Mouse (Mus musculus): ENCODE measurements at regions not wholly inside any gene's neighbourhood (a gene's known extent, or its start where the extent isn't known, plus 50 kb on each side); places are given as distances from the start of the nearest gene placed in this dataset.

DNA sequence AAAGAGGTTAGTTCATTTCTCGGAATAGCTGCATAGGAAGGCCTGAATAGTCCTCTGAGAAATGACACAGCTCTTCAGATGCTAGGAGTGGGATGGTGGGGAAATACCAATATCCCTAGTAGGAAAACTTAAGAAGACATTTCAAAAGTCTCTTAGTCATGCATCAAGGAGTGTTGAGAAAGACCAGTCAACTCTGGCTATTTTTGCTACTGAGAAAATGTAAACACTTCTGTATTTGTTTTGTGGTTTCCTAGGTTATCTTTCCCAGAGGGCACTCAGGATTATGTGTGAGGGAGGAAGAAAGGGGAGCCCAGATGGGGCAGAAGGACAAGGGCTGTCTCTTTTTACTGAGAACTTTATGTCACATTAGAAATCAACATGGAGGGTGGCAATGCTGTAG, 367.8 kb upstream of the Thbs1 start:
- no peak for DNase-seq

DNA sequence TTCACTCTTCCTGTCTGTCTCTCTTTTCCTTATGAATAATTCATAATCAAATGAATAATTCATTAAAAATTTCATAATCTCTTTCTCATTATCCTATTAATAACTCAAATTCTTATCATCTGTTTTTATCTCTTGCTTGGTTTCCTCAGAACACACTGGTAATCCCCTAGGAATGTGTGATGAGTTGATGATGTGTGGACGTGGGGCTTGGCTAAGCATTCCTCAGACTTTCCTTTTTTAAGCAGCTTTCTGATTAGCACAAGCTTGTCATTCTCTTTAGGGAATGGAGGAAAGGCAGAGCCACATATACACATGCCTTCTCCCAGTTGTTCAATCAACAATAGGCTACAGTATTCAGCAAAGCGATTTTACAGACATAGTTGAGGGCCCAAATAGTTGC, 365.9 kb upstream of the Thbs1 start:
- no peak for DNase-seq

DNA sequence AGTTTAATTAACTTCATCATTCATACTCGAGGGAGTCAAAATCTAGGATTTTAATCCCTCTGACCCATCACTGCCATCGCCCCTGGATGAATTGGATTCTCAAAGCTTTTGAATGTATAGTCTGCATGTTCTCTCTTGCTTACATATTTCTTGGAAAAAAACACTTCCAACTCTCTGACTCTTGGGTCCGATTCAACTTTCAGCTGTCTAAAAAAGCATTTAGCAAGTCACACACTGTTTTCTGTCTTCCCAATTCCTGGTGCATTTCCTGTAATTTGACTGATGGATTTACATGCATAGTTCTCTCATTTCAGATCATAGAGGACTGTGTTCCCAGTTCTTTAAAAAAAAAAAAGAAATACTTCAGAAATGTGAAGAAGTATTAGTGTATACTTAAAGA, 364.5 kb upstream of the Thbs1 start:
- no peak for DNase-seq

DNA sequence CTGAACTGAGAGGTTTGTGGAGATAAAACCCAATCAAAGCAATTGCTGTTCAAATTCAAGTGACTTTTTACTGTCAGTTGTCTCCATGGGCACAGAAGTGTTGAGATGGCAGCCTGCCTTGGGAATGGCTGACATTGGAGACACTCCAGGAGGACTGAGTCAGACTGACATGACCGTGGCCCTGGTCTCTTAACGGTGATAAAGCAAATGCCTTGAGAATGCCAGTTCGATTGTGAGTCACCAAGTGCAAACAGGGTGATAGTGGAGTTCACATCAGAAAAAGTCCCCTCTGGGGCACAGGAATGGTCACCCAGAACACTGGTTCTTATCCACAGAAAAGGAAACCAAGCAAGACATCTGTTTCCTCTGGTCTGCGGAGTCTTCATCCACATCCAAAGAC, 362.8 kb upstream of the Thbs1 start:
- no peak for DNase-seq

DNA sequence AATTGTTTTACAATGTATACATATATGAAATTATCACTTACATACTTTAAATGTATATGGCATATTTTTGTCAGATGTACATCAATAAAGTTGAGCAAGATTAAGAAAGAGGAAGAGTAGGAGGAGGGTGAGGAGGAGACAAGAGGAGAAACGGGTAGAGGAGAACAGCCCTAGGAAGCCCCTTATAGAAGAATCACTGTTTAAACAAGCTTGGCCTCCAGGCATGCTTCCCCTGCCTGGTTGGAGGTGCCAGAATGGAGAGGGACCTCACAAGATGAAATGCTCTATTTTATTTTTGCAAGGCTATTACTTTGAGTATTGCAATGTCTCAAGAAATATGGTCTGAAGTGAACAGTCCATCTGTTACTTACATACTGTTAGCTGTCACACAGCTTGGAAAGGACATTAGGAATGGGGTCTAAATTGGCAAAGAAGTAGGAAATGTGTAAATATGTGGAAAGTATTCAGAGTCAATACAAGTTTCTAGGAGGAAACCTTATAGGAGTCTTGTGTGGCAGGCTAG, 352.1 kb upstream of the Thbs1 start:
- no peak for DNase-seq

DNA sequence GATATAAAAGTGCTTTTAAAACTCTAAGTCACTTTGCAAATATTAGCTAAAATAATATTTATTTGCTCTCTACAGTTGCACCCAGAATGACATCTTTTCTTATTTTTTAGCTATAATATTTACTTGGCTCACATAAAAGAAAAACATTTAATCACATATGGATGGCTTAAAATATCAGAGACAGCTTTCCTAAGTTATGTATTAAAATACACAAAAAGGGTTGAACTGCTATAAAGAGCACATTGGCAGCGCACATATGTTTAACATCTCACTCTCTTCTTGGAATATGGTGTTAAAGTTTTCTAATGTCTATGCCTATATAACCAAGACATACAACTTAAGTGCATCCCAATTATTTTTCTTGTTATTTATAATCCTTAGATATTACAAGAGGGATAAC, 348.0 kb upstream of the Thbs1 start:
- no peak for DNase-seq

DNA sequence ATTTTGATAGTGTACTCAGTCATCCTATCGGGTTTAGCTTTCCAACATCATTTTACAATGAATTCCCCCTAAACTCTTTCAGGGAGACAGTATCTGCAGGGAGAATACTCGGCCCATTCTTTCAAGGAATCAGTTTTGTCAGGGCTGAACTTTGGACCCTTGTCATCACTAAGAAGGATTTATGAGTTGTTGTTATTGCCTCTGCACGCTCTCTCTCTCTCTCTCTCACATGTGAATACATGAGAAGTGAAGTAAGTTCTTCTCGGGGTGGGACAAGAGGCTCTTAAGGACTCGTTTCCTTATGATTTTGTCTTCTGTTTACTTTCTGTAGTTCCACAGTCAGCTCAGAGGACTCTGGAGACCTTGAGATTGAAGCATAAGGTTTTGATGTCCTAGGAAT, 346.1 kb upstream of the Thbs1 start:
- no peak for DNase-seq

DNA sequence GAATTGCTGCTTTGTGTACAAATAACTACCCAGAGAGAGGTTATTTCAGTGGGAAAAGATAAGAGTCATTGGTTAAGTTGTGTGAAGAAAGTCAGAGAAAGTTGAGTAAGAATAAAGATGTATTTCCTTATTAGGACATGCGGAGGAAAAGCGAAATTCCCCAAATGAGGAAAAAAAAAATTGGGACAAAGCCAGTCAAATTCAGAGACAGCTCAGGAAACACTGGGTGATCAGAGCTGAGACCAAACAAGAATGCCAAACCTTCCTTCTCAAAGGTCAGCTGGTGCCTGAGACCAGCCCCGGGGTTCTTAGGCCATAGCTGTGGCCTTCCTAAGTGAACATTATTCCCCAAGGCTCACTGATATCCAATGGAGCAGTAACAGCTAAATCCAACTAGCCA, 345.2 kb upstream of the Thbs1 start:
- DNase-seq = no peak

DNA sequence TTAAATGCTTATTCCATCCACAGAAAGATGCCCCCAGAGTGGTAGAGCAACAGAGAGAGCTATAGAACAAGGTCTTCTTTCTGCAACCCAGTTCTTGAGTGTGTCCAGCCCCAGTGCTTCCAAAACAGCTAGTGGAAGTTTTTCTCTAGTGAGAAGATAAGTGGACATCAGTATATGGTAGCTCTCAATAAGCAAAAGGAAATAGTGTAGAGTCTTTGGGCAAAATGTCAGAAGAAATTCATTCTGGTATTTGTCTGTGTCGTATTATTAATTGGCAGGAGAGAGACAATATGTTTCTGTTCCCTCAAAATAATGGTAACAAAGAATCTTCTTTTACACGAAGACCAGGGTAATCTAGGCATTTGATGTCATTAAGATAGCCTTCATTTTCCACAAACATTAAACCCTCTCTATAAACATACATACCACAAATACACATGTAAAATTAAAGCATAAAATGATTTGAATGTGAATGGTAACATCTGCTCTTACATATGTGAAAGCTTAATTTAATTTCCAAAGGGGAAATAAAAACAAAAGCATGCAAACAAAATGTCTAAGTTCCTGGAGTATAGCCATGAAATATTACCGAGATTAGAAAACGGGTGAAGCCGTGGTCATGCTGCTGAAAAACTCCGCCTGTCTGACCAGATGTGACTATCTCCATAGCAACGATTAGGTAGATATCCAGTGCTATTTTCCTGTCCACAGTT, 342.1 kb upstream of the Thbs1 start:
- no peak for DNase-seq

DNA sequence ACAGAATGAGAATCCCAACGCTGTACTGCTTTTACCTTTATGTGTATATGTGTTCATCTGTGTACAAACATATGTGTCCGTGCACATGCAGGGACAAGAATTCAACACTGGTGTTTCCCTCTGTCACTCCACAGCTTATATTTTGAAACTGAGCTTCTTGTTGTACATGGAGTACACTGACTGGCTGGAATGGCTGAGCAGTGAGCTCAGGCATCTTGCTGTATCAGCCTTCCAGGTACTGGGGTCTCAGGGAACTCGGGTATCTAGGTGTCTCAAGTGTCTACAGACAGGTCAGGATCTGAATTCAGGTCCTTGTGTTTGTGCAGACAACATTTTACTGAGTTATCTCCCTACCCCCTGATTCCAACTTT, 341.6 kb upstream of the Thbs1 start:
- DNase-seq = no peak

DNA sequence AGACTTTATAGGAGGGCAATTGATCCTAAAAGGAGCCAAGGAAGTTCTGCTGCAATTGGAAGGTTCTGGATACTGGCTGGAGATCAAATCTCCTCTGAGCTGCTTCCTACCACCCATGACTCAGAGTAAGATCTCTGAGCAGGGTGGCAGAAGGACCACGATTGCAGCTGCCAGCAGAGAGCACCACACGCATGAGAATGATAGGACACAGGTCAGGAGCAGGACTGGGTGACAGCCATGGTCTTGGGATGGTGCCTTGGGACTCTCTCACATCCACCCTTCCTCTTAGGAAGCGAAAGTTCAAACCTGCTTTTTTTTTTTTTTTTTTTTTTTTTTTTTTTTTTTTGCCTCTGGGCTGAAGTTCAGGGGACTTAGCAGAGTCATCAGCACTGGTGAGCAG, 331.4 kb upstream of the Thbs1 start:
- DNase-seq = no peak

DNA sequence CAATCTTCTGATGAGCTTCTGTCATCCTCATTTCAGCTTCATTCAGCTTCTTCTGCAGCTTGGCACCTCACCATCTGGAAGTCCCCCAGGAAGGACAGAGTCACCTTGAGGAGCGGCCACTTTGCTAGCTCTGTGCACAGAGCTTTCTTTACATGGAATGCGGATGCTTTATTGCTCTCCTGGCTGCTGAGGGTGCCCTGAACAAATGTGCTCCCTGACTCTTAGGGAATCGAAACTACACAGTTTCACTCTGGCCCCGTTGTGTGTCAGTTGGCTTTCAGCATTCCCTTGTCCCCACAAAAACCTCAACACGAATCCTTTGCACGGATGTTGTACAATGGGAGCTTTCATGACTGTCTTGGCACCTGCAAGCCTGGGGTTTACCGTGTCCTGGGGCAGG, 330.9 kb upstream of the Thbs1 start:
- DNase-seq = no peak

DNA sequence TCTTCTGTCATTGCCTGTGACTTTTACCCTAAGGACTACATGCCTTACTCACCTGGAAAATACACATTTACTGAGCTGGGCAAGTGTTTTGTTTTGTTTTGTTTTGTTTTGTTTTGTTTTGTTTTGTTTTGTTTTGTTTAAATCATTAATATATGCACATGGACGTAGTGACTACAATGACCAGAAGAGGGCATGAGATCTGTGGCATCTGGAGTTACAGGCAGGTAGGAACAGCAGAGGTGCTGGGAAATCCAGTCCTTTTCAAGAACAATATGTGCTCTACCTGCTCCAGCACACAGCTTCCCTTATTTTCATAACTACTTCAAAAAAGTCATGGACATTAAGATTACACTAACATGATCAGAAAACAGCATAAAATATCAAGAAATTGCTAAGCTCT, 324.4 kb upstream of the Thbs1 start:
- DNase-seq = no peak

DNA sequence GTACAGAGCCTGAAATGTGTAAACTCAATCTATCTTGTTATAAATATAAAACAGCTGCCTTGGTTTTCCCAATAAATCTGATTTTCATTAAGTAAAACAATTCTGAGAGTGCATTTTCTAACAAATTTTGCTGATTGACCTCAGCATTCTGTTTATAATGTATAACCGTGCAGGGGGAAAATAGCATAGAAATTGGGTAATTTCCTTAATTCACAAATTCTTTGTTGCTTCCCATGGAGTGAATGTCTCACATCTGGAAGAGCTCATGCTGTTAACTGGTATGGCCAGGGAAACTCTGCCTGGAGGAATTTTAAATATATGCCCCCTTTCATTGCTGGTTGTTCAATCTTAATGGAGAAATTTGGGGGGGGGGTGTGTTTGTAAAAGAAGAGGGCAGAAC, 317.4 kb upstream of the Thbs1 start:
- DNase-seq = no peak

DNA sequence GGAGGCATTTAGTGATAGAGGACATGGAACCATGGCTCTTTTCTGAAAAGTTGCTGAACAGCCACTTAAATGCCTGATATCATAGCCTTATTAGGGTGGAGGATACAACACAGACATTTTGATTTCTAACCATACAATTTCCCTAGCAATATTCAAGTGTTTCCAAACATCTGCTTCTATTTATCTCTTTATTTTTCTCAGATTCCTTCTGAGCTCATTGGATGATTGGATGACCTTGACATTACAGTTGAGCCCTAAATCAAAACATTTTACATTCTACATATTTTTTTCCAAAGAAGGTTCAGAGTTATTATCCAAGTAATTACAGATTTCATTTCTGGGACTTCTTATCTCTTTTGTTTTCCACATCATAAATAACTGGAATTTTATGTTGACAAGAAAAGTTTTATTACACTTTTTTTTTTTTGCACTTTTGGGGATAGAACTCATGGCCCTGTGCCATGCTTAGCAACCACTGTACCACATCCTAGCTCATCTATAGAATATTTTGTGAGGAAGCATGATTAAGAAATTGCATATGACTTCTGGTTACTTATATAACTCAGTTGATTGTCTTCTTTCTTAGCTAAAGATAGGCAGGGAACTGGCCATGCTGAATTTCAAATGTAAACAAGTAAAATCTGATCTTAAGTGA, 309.6 kb upstream of the Thbs1 start:
- no peak for DNase-seq

DNA sequence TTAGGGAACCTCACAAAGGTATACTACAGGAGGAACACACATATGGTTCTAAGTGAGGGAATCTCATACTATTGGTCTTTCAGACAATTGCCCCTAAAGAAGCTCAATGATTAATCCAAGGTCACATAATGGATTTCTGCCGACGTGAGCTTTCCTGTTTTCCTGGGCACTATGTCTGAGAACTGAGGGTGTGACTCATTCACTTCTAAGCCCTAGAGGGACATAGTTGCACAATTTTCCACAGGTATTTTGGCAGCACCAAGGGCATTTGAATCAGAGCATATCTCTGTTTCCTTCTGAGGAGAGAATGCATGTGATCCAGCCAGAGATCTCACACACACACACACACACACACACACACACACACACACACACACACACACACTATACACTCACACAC, 309.0 kb upstream of the Thbs1 start:
- DNase-seq = no peak

DNA sequence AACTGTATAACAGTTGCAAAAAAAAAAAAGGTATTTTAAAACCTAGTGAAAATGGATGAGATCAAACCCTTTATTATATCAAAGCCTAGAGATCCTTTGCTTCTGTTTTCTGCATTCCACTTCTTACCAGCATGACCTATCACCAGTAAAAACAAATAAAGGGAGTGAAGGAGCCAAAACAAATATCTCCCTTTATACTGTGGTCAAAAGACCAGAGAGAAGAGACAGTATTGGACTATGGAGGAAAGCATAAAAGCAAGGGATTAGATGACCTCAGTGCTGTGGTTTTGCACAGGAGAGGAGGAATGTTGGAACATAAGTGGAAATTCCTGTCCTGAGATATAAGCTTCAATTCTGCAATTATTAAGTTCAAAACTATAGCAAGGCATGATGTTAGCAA, 307.0 kb upstream of the Thbs1 start:
- no peak for DNase-seq

DNA sequence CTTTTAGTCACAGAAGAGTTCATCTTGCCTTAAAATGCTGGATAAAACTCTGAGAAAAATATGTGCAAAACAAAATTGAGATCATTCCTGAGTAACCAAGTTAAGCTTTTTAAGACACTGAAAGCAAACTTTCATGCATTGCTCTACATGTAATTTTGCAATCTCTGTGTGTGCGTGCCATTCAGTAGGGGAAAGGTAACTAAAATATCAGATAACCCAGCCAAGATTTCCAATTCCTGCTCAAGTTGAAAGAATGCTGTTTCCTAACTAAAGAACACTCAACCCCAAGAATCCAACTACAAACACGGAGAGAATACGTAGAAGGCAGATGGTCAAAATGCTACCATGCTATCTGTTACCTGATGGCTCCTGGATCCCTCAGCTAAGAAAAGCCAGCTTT, 304.6 kb upstream of the Thbs1 start:
- DNase-seq = no peak

DNA sequence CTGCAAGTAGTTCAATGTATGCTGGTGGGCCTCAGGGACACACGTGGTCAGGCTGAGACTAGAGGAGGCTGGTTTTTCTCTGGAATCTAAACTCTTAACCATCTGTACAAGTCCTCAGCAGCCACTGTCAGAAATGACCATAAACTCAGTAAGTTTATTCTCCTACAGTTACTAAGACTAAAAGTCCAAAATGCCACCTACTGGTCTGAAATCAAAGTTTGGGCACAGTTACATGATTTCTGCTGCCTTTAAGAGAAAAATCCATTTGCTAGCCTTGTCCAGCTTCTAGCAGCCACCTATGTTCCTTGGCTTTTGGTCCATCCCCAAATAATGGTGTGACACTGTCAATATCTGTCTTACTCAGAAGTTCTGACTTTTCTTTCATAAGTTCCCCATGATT, 300.2 kb upstream of the Thbs1 start:
- no peak for DNase-seq

DNA sequence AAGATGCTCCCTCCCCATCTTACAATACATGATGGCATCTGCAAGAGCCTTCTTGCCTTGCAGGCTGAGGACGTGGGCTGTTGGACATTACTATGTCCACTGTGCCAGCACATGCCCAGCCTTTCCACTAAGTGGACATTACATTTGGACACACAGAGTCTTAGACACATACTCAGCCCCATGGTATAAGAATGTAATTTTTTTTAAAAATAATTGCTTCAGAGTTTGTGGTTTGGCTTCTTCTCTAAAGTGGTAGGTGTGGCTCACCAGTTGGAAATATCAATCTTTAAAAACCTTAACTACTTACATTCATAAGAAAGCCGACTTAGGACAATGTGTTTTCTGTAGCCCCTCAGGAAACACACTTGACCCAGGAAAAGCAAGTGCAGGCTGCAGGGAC, 299.7 kb upstream of the Thbs1 start:
- DNase-seq = no peak

DNA sequence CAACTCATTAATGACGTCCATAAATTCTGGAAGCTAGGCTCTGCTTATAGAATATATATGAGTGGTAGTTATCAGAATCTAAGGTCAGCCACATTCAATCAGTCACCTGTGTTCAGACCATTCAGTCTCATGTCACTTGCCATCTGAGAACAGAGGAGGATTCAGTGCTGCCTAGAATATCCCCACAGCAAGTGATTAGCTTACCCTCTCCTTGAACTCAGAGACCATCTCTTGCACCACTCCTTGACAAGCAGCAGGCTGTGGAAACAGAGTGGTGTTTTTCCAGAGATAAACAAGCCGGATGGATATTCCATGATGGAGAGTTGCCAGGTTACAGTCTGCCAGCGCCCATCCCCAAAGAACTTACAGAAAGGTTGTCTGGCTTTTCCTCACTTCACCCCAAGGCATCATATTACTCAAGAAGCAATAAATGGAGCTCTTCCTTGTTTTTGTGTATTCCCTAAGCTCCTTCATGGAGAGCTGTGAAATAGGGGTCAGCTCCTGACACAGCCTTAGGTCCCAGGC, 291.9 kb upstream of the Thbs1 start:
- no peak for DNase-seq

DNA sequence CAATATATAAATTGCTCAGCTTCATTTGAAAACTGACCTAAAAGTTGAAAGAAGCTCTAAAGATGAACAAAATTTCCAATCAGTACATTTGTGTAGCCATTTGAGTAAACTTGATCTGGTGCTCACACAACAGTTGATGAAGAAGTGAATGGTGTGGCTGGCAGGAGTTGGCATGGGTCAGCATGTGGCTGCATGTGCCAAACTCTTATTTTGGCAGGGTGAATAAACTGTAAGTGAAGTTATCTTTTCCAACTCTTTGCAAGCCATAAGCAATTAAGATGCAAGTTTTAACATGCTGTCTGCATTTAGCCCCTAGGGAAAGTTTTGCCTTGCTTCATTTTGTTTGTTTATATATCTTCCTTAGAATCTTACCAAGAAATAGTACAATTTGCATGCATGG, 291.0 kb upstream of the Thbs1 start:
- no peak for DNase-seq

DNA sequence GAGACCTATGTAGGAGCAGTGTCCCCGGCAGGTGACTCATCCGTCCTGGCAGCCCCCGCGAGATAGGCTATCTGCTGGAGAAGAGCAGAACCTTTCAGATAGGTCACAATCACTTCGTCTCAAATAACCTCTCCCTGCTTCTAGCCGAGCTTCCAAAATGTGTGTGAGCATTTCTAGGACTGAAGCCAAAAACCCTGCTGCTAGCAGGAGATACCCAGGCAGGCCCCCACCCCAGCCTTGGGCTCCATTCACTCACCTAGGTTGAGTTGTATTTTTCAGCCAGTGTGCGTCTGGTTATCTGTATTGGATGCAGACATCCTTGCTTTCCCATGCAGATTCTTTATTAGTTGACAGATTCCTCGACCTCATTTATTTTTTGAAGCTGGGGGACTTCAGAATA, 286.6 kb upstream of the Thbs1 start:
- no peak for DNase-seq

DNA sequence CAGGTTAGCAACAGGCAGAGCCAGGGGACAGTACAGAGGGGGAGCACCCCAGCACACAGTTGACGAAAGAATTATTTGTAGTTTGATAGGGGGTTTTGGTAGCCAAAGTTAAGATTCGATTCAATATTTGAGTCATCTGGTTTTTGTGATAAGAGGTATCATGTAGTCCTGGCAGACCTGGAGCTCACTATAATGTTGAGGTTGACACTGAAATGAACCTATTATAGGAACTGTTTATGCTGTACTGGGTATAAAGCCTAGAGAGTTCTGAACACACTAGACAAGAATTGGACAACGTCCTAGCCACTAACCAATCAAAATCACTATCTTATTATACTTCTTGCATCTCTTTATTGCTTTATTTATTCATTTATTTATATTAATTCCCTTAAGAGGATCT, 284.4 kb upstream of the Thbs1 start:
- no peak for DNase-seq

DNA sequence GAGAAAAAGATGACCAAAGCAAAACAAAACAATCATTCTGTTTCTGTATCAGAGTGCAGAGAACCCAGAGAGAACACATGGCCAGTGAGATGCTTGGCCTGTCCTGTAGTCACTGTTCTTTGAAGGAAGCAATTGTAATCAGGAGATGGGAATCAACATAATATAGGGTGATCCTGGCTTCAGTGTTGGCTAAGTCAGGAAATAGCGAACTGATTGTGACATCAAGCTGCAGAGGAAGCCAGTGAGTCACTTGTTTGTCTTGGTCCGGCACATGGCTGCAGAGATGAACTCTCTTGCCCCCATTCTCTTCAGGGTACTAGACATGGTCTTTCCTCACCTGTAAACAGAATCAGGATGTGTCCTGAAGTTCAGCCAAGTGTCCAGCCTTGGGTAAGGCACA, 273.3 kb upstream of the Thbs1 start:
- no peak for DNase-seq

All from cerebellum, adult 11 months (tissue).